Mouse (Mus musculus): ENCODE measurements around the gene Dqx1. TPM values are rescaled to one million over a fixed set of nuclear protein-coding genes. Genes with fewer than 3 reads are reported as not detected.

Gene Dqx1
- total RNA-seq, 1 experiment from 2014 or later: 0.25 TPM

GRCm38 (mm10) chr6:83029777-83030176 is 27.9 kb upstream of the Dqx1 start:
- no peak for ATAC-seq (replicated peaks in 1 of 2; ENCODE audit: insufficient read depth in 1 of 2, low FRiP score in 2 of 2, low TSS enrichment in 1 of 2, low read depth in 1 of 2, poor library complexity in 2 of 2, severe bottlenecking in 2 of 2)

- no peak for ATAC-seq (replicated peaks in 1 of 2; ENCODE audit: insufficient read depth in 1 of 2, low FRiP score in 2 of 2, low TSS enrichment in 1 of 2, low read depth in 1 of 2, poor library complexity in 2 of 2, severe bottlenecking in 2 of 2)
Observed at GRCm38 (mm10) chr6:83031111-83031510, 26.5 kb upstream of the Dqx1 start.

- no peak for ATAC-seq (replicated peaks in 1 of 2; ENCODE audit: insufficient read depth in 1 of 2, low FRiP score in 2 of 2, low TSS enrichment in 1 of 2, low read depth in 1 of 2, poor library complexity in 2 of 2, severe bottlenecking in 2 of 2)
Observed at GRCm38 (mm10) chr6:83031921-83032590, 25.6 kb upstream of the Dqx1 start.

GRCm38 (mm10) chr6:83032769-83033191 is 24.9 kb upstream of the Dqx1 start:
- ATAC-seq (replicated peaks in 1 of 2; ENCODE audit: insufficient read depth in 1 of 2, low FRiP score in 2 of 2, low TSS enrichment in 1 of 2, low read depth in 1 of 2, poor library complexity in 2 of 2, severe bottlenecking in 2 of 2): peak; percentile 34 to 61; a peak in 3 of 4 replicates

GRCm38 (mm10) chr6:83033249-83034185 is 24.1 kb upstream of the Dqx1 start, which contains the start of the genes Dok1 and Loxl3:
TSS of gene Dok1 (minus strand) at chr6:83033471.
TSS of gene Loxl3 (plus strand) at chr6:83034173.
- peak; percentile 68 to 72 for ATAC-seq (replicated peaks in 1 of 2; ENCODE audit: insufficient read depth in 1 of 2, low FRiP score in 2 of 2, low TSS enrichment in 1 of 2, low read depth in 1 of 2, poor library complexity in 2 of 2, severe bottlenecking in 2 of 2)

- no peak for ATAC-seq (replicated peaks in 1 of 2; ENCODE audit: insufficient read depth in 1 of 2, low FRiP score in 2 of 2, low TSS enrichment in 1 of 2, low read depth in 1 of 2, poor library complexity in 2 of 2, severe bottlenecking in 2 of 2)
Observed at GRCm38 (mm10) chr6:83034463-83035055, 23.1 kb upstream of the Dqx1 start.

GRCm38 (mm10) chr6:83037188-83037587 is 20.5 kb upstream of the Dqx1 start:
- ATAC-seq (replicated peaks in 1 of 2; ENCODE audit: insufficient read depth in 1 of 2, low FRiP score in 2 of 2, low TSS enrichment in 1 of 2, low read depth in 1 of 2, poor library complexity in 2 of 2, severe bottlenecking in 2 of 2): no peak

- ATAC-seq (replicated peaks in 1 of 2; ENCODE audit: insufficient read depth in 1 of 2, low FRiP score in 2 of 2, low TSS enrichment in 1 of 2, low read depth in 1 of 2, poor library complexity in 2 of 2, severe bottlenecking in 2 of 2): peak; percentile 50 to 75
Observed at GRCm38 (mm10) chr6:83038496-83039012, 19.1 kb upstream of the Dqx1 start.

- ATAC-seq (replicated peaks in 1 of 2; ENCODE audit: insufficient read depth in 1 of 2, low FRiP score in 2 of 2, low TSS enrichment in 1 of 2, low read depth in 1 of 2, poor library complexity in 2 of 2, severe bottlenecking in 2 of 2): no peak
Observed at GRCm38 (mm10) chr6:83040601-83041000, 17.0 kb upstream of the Dqx1 start.

- no peak for ATAC-seq (replicated peaks in 1 of 2; ENCODE audit: insufficient read depth in 1 of 2, low FRiP score in 2 of 2, low TSS enrichment in 1 of 2, low read depth in 1 of 2, poor library complexity in 2 of 2, severe bottlenecking in 2 of 2)
Observed at GRCm38 (mm10) chr6:83043561-83043960, 14.1 kb upstream of the Dqx1 start.

- no peak for ATAC-seq (replicated peaks in 1 of 2; ENCODE audit: insufficient read depth in 1 of 2, low FRiP score in 2 of 2, low TSS enrichment in 1 of 2, low read depth in 1 of 2, poor library complexity in 2 of 2, severe bottlenecking in 2 of 2)
Observed at GRCm38 (mm10) chr6:83043993-83044392, 13.7 kb upstream of the Dqx1 start.

- peak; percentile 68 to 70 for ATAC-seq (replicated peaks in 1 of 2; ENCODE audit: insufficient read depth in 1 of 2, low FRiP score in 2 of 2, low TSS enrichment in 1 of 2, low read depth in 1 of 2, poor library complexity in 2 of 2, severe bottlenecking in 2 of 2)
Observed at GRCm38 (mm10) chr6:83044742-83045141, 12.9 kb upstream of the Dqx1 start.

GRCm38 (mm10) chr6:83049367-83049766 is 8.3 kb upstream of the Dqx1 start:
- no peak for ATAC-seq (replicated peaks in 1 of 2; ENCODE audit: insufficient read depth in 1 of 2, low FRiP score in 2 of 2, low TSS enrichment in 1 of 2, low read depth in 1 of 2, poor library complexity in 2 of 2, severe bottlenecking in 2 of 2)

- ATAC-seq (replicated peaks in 1 of 2; ENCODE audit: insufficient read depth in 1 of 2, low FRiP score in 2 of 2, low TSS enrichment in 1 of 2, low read depth in 1 of 2, poor library complexity in 2 of 2, severe bottlenecking in 2 of 2): peak; percentile 17 to 30; a peak in 2 of 4 replicates
Observed at GRCm38 (mm10) chr6:83053136-83053960, 4.3 kb upstream of the Dqx1 start.

GRCm38 (mm10) chr6:83054074-83054851 is 3.4 kb upstream of the Dqx1 start, which contains the start of gene Aup1:
TSS of gene Aup1 (plus strand) at chr6:83054521.
- ATAC-seq (replicated peaks in 1 of 2; ENCODE audit: insufficient read depth in 1 of 2, low FRiP score in 2 of 2, low TSS enrichment in 1 of 2, low read depth in 1 of 2, poor library complexity in 2 of 2, severe bottlenecking in 2 of 2): peak; percentile 86 to 91

GRCm38 (mm10) chr6:83054871-83055431 is 2.7 kb upstream of the Dqx1 start, which contains the start of gene Htra2:
TSS of gene Htra2 (minus strand) at chr6:83055273.
- ATAC-seq (replicated peaks in 1 of 2; ENCODE audit: insufficient read depth in 1 of 2, low FRiP score in 2 of 2, low TSS enrichment in 1 of 2, low read depth in 1 of 2, poor library complexity in 2 of 2, severe bottlenecking in 2 of 2): peak in 1 of 2 experiments; percentile 2; a peak in 1 of 4 replicates
